Mouse (Mus musculus): Measurements from ENCODE around the gene Itih3.

The Itih3 gene

GRCm38 (mm10) chr14:30861421-30862125, 62.0 kb downstream of the Itih3 start:
- in situ Hi-C loops (cut with MboI, MseI): no loop called here

Measured in T-helper 1 cell (primary cell).